Mouse (Mus musculus) cerebellum, postnatal 25 days (tissue): ENCODE measurements around the gene Crtc3.

Experiments used
- DNase-seq, 2 experiments: peaks; one replicate each; pipeline ENCODE4 v3.0.0; 2021; ENCODE audit warnings: mixed read lengths in 2 of 2

Gene Crtc3

DNA sequence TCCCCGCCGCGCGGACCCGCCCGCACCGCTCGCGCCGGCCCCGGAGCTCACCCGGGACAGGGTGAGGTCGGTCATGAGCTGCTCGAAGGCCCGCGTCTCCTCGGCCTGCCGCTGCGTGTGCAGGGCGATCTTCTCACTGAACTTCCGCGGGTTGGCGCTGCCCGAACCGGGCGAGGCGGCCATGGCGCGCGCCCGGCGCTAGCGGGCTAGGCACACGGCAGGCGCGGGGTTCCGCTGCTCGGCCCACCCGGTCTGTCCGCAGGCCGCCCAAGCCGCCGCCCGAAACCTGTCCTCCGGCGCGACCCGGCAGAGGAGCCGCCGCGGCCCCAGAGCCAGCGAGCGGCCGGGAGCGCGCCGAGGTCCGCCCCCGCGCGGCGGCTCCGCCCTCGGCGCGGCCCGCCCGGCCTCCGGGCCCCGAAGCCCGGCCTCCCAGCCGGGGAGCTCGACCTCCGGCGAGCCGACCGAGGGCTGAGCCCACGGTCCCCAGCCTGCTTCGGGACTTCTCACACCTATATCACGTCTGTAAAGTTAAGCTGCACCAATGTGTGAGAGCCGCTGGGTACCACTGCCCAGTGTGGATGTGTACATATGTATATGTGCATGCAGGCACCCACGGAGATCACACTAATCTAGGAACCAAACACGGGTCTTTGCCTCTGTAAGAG lies at the start of gene Crtc3:
Gene Crtc3 (minus strand): TSS at position 322 of the 665 bp plus-strand sequence.
- DNase-seq, result peak; percentile 87

- DNase-seq, result no peak
Observed at GRCm38 (mm10) chr7:80736199-80736598, 47.5 kb upstream of the Crtc3 start.

DNA sequence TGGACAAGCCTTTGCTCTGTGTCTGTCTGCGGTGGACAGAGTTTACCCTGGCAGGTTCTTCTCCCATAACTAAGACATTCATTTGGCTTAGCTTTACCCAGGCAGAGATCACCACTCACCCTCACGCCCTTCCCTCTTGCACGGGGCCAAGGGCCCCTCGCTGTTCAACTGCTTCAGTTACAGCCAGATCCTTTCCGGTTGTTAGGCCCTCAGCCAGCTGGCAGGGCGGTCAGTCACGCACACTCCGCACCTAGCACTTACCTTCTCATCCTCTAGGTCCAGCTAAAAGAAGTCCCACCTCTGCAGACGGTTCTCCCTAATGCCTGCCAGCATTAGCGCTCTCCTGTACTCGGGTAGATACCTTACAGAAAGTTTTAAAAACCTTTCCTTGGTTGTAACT lies 44.3 kb upstream of the Crtc3 start:
- DNase-seq, result peak; percentile 30 to 51

DNA sequence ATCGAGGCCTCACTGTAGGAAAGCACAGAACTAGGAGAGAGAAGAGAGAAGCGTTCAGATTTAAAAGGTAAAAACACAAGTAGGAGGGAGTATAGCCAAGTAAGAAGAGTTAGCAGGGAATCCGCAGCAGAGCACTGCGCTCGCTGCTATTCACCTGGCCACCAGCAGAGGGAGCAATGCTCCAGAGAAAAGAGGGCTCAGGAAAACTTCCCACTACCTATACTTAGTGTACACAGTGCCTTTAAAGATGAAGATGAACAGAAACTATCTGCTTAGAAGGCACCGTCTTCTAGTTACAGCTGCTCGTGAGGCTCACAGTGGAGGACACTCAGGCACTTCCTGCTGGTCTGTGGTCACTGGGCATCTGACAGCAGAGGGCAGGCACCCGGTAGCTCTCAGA lies 41.0 kb upstream of the Crtc3 start:
- DNase-seq, result peak; percentile 82 to 87

DNA sequence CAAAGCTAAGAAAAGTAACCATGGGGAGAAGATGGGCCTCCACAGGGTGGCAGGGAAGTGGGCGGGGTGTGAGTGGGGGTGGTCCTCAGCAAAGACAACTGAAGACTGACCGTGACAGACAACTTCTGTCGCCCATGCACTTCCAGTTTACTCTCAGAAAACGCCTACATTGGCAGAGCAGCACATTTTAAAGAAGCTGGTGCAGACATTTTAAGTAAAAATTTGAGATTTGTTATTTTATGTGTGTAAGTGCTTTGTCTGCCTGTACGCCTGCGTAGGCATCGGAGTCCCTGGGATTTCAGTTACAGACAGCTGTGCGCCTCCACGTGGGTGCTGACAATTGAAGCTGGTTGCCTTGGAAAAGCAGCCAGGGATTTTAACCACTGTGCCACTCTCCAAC lies 32.4 kb upstream of the Crtc3 start:
- DNase-seq, result no peak

- DNase-seq, result no peak
Observed at GRCm38 (mm10) chr7:80719582-80719981, 30.9 kb upstream of the Crtc3 start.

- DNase-seq, result no peak
Observed at GRCm38 (mm10) chr7:80719038-80719437, 30.4 kb upstream of the Crtc3 start.

DNA sequence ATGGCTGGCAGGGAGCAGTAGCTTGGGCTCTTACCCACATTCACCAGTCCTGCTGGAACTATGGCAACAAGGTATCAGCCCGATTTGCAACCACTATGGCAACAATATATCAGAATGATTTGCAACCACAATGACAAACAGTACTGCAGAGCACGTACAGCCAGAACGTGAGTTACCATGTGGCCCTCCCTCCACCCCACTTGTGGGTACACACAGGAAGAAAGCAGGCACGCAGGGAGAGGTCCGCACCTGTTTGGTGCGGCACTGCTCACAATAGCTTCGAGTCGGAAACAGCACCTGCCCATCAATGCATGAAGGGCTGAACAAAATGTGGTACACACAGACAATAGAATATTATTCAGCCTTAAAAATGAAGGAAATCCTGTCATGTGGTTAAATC lies 29.8 kb upstream of the Crtc3 start:
- no peak for DNase-seq

DNA sequence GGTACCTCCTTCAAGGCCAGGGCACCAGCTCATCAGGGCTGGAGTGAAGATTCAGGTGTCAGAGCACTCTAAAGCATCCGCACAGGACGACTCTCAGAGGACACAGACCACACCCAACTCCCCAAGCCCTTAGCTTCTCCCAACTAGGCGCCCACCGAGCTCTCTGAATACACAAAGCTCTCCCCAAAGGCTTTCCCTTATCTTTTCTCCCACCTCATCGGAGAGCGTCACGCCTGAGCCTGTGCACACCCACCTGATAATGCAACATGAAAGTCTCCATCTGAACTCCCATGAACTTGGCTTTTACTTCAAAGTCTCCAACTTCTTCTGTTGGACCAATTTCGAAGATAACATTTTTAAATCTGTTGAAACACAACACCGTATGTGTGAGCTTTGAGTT lies 28.1 kb upstream of the Crtc3 start:
- DNase-seq, result no peak

GRCm38 (mm10) chr7:80715306-80715705 lies 26.6 kb upstream of the Crtc3 start:
- DNase-seq, result no peak

GRCm38 (mm10) chr7:80711496-80711895 lies 22.8 kb upstream of the Crtc3 start:
- no peak for DNase-seq

- no peak for DNase-seq
Observed at GRCm38 (mm10) chr7:80710333-80710732, 21.7 kb upstream of the Crtc3 start.

- DNase-seq, result no peak
Observed at GRCm38 (mm10) chr7:80704066-80704465, 15.4 kb upstream of the Crtc3 start.

- DNase-seq, result no peak
Observed at GRCm38 (mm10) chr7:80702510-80702909, 13.8 kb upstream of the Crtc3 start.

DNA sequence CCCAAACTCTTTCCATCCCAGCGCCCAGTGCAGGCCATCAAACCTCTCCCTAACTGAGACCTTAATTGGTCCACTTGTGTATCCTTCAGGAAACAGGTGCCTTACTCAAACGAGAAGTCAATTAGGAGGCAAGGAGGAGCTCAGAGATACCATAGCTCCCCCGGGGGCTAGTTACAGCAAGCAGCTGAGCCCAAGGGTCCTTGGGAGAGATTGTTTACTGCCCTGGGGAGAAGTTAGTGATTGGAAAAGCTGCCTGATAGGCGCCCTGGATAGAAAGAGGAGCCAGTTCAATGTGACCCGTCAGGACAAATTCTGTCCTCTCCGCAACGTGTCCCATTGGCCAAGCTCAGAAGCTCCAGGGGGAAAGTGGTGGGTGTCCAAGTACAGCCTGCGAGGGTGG lies 11.0 kb upstream of the Crtc3 start:
- DNase-seq, result no peak

DNA sequence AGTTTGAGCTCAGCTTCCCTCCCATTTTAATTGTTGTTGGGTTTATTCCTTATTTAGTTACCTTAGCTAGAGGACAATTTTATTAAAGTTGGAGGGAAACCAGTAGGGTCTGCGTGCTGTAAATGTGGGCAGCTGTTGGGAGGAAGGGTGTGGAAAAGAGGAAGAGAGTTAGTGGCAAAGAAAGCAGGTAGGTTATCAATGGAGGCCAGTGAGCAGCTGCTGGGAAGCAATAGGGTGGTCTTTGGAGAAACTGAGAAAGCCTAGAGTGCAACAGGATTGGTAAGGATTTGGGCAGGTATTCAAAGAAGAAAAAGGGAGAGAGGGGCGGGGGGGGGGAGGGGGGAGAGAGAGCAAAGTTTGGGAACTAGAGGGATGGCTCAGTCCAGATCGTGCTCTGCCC lies 10.3 kb upstream of the Crtc3 start:
- no peak for DNase-seq

DNA sequence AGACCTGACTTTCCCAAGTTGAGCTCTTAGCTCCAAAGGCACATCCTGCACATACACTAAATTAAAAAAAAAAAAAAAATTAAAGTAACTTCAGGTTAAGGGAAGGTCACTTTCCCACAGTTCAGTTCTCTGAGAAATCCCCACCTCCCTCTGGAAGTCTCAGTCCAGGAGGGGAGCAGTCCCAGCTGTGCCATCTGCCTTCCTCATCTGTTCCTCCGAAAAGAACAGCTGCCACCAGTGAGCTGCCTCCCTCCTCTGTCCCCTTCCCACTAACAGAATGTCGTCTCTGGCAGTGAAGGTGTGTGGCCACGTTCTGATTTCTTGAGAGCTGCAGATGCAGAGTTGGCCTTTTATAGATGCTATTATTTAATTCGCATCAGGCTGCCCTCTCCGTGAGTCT lies 9.2 kb upstream of the Crtc3 start:
- DNase-seq, result no peak

GRCm38 (mm10) chr7:80696903-80697302 lies 8.2 kb upstream of the Crtc3 start:
- no peak for DNase-seq

- no peak for DNase-seq
Observed at GRCm38 (mm10) chr7:80696334-80696733, 7.7 kb upstream of the Crtc3 start.

GRCm38 (mm10) chr7:80692472-80692871 lies 3.8 kb upstream of the Crtc3 start:
- DNase-seq, result no peak

DNA sequence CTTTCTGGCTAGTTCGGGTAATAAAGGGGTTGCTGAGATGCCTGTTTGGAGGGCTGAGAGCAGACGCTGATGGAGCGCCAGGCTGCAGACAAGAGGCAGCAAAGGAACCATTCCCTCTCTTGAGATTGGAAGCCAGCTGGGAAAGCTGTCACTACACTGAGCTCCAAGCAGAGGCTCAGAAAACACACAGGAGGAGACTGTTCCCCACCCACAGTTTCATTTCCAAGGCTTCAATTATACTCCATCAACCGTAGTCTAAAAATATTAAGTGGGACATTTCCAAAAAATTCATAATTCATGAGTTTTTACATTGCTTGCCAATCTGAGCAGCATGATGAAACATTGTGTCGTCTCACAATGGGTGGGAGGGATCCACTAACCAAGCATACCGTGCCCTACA lies 2.5 kb upstream of the Crtc3 start:
- DNase-seq, result no peak

DNA sequence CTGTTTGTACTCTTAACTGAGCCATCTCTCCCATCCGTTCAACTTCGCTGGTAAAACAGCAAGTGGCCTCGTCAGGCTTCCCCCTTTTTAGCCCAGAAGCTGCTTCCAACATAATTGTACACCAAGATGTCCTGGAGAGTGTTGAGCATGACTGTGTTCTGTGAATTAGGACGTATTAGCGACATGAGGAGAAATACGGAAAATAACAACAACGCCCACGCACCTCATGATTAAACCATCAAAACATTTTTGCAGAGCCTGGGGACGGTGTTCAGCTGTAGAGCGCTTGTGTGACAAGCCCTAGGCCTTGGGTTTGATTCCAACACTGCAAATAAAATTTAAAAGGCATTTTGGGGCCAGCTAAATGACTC lies 529 bp upstream of the Crtc3 start:
- no peak for DNase-seq

GRCm38 (mm10) chr7:80687721-80688555 lies 739 bp downstream of the Crtc3 start:
- DNase-seq, result peak; percentile 77 to 83

GRCm38 (mm10) chr7:80685639-80686038 lies 3.0 kb downstream of the Crtc3 start:
- DNase-seq, result no peak

GRCm38 (mm10) chr7:80682630-80683029 lies 6.0 kb downstream of the Crtc3 start:
- no peak for DNase-seq
